Mouse (Mus musculus) spleen, adult 2 months (tissue): Measurements from ENCODE around the gene Mcoln3.

Experiments
- CTCF ChIP-seq: fragments of 200-500 bp; IDR thresholded peaks from 2 replicates; pipeline ENCODE4 v1.5.1; 2011; ENCODE audit warnings: mild to moderate bottlenecking, inconsistent platforms; ENCODE audit not compliant: insufficient read depth, insufficient read length, insufficient replicate concordance; ENCODE audit errors: extremely low read depth
- POLR2A ChIP-seq: fragments of 200-500 bp; IDR thresholded peaks from 2 replicates; pipeline ENCODE4 v1.6.1; 2011; ENCODE audit warnings: low read depth, low read length, inconsistent platforms

DNA sequence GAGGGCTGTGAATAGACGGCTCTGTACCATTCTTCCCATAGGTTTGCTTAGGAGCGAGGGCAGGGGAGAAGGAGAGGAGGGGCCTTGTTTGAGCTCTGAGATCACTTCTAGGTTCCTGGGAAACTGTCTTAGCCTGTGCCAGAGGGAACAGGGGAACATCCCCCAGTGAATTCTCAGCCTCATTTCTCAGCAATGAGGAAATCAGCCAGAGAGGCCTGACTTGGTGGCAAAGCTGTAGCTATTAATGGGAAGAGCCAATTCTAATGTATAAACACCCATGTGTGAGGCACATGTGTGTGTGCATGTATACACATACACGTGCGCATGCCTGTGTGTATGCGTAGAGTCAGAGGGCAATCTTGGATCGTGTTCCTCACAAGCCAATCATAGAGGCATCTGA, 6.3 kb upstream of the Mcoln3 start:
- TF ChIP-seq POLR2A (no peak), CTCF (no peak)
